Mouse (Mus musculus) MEL (cell line): ENCODE data around the gene Fktn. TPM values are rescaled to one million over a fixed set of nuclear protein-coding genes. Genes with fewer than 3 reads are reported as not detected.

ENCODE experiments used
- DNase-seq: peaks from one replicate; pipeline ENCODE4 v3.0.0; 2011; ENCODE audit warnings: low read depth, low spot score
- H3K27ac ChIP-seq: 2 replicates; pipeline ENCODE4 v1.5.1; 2012; ENCODE audit warnings: low read depth, mild to moderate bottlenecking, control low read depth, low read length, moderate library complexity; ENCODE audit not compliant: control insufficient read depth
- H3K27me3 ChIP-seq, 2 experiments: fragments of 150-350 bp in 1 of 2; sonication (generic) in 1 of 2; 2 replicates each; pipeline ENCODE4 v1.6.1; 2012; ENCODE audit warnings: low read length in 2 of 2, mild to moderate bottlenecking in 2 of 2, improper control_type of control experiment in 1 of 2, moderate library complexity in 1 of 2; ENCODE audit not compliant: insufficient read depth in 2 of 2, control insufficient read depth in 1 of 2
- H3K36me3 ChIP-seq, 2 experiments: 2 replicates each; pipeline ENCODE4 v1.6.1; 2012 to 2014; ENCODE audit warnings: low read length in 2 of 2, improper control_type of control experiment in 1 of 2, inconsistent platforms in 1 of 2, mild to moderate bottlenecking in 1 of 2; ENCODE audit not compliant: insufficient read depth in 2 of 2, control insufficient read depth in 1 of 2
- H3K4me1 ChIP-seq, 2 experiments: fragments of 150-350 bp in 1 of 2; sonication (generic) in 1 of 2; 2 replicates each; pipeline ENCODE4 v1.6.1; 2012; ENCODE audit warnings: low read length in 2 of 2, improper control_type of control experiment in 1 of 2, mild to moderate bottlenecking in 1 of 2; ENCODE audit not compliant: insufficient read depth in 2 of 2, control insufficient read depth in 1 of 2
- H3K4me3 ChIP-seq, 2 experiments: fragments of 150-350 bp in 1 of 2; sonication (generic) in 1 of 2; 2 replicates each; pipeline ENCODE4 v1.5.1; 2012; ENCODE audit warnings: low read depth in 2 of 2, low read length in 2 of 2, mild to moderate bottlenecking in 2 of 2, moderate library complexity in 2 of 2, control low read depth in 1 of 2, improper control_type of control experiment in 1 of 2; ENCODE audit not compliant: control insufficient read depth in 1 of 2, insufficient read depth in 1 of 2
- H3K79me2 ChIP-seq: 2 replicates; pipeline ENCODE4 v1.6.1; 2012; ENCODE audit warnings: mild to moderate bottlenecking, low read length, moderate library complexity; ENCODE audit not compliant: control insufficient read depth, poor library complexity, insufficient read depth
- H3K9ac ChIP-seq: 2 replicates; pipeline ENCODE4 v1.6.1; 2012; ENCODE audit warnings: low read depth, mild to moderate bottlenecking, control low read depth, low read length, moderate library complexity; ENCODE audit not compliant: control insufficient read depth, poor library complexity, severe bottlenecking
- H3K9me3 ChIP-seq: fragments of 150-350 bp; sonication (generic); replicated peaks from 2 replicates; pipeline ENCODE4 v1.6.1; 2012; ENCODE audit warnings: mild to moderate bottlenecking, low read length, improper control_type of control experiment, moderate library complexity; ENCODE audit not compliant: insufficient read depth
- BHLHE40 ChIP-seq: IDR thresholded peaks from 2 replicates; pipeline ENCODE4 v1.6.1; 2012; ENCODE audit warnings: low read depth, mild to moderate bottlenecking, inconsistent platforms, low read length, improper control_type of control experiment, borderline replicate concordance
- ELF1 ChIP-seq: IDR thresholded peaks from 2 replicates; pipeline ENCODE4 v1.6.1; 2014; ENCODE audit warnings: low read depth, mild to moderate bottlenecking, inconsistent platforms, low read length, improper control_type of control experiment, moderate library complexity
- EP300 ChIP-seq, 2 experiments: IDR thresholded peaks; 2 replicates each; pipeline ENCODE4 v1.6.1; 2011; ENCODE audit warnings: improper control_type of control experiment in 2 of 2, low read length in 2 of 2, low read depth in 1 of 2, mild to moderate bottlenecking in 1 of 2
- ETS1 ChIP-seq: IDR thresholded peaks from 2 replicates; pipeline ENCODE4 v1.6.1; 2012; ENCODE audit warnings: low read depth, mild to moderate bottlenecking, inconsistent platforms, low read length, improper control_type of control experiment, moderate library complexity
- GATA1 ChIP-seq: IDR thresholded peaks from 2 replicates; pipeline ENCODE4 v1.6.1; 2011; ENCODE audit warnings: low read depth, low read length, improper control_type of control experiment
- KAT2A ChIP-seq: conservative IDR thresholded peaks from 2 replicates; pipeline ENCODE4 v1.6.1; 2012; ENCODE audit warnings: low read depth, low read length, improper control_type of control experiment, inconsistent platforms
- MAFK ChIP-seq: IDR thresholded peaks from 2 replicates; pipeline ENCODE4 v1.6.1; 2011; ENCODE audit warnings: low read depth, mild to moderate bottlenecking, low read length, improper control_type of control experiment, borderline replicate concordance
- MAZ ChIP-seq: IDR thresholded peaks from 2 replicates; pipeline ENCODE4 v1.6.1; 2012; ENCODE audit warnings: low read depth, mild to moderate bottlenecking, inconsistent platforms, low read length, improper control_type of control experiment
- MYB ChIP-seq: IDR thresholded peaks from 2 replicates; pipeline ENCODE4 v1.6.1; 2011; ENCODE audit warnings: mild to moderate bottlenecking, low read depth, low read length, improper control_type of control experiment
- RCOR1 ChIP-seq: IDR thresholded peaks from 2 replicates; pipeline ENCODE4 v1.6.1; 2012; ENCODE audit warnings: low read depth, mild to moderate bottlenecking, inconsistent platforms, low read length, improper control_type of control experiment
- SIN3A ChIP-seq: IDR thresholded peaks from 2 replicates; pipeline ENCODE4 v1.6.1; 2012; ENCODE audit warnings: low read length, improper control_type of control experiment, inconsistent platforms
- TBP ChIP-seq: IDR thresholded peaks from 2 replicates; pipeline ENCODE4 v1.8.0; 2011; ENCODE audit warnings: low read depth, low read length, improper control_type of control experiment
- UBTF ChIP-seq: IDR thresholded peaks from 2 replicates; pipeline ENCODE4 v1.6.1; 2012; ENCODE audit warnings: low read depth, mild to moderate bottlenecking, inconsistent platforms, low read length, improper control_type of control experiment, moderate library complexity, borderline replicate concordance; ENCODE audit not compliant: insufficient read depth
- ZC3H11A ChIP-seq: IDR thresholded peaks from 2 replicates; pipeline ENCODE4 v1.6.1; 2012; ENCODE audit warnings: low read depth, mild to moderate bottlenecking, inconsistent platforms, low read length, improper control_type of control experiment
- polyA plus RNA-seq, 2 experiments: library from polyadenylated mRNA; stranded (reverse) in 1 of 2; unstranded in 1 of 2; fragments of >175 nt in 1 of 2; fragments of >200 nt in 1 of 2; gene quantifications; 2 replicates each; pipeline versions ENCODE4 v1.2.1 to v1.2.4; 2012; ENCODE audit warnings: low replicate concordance in 2 of 2, low read depth in 1 of 2; ENCODE audit not compliant: insufficient read length in 2 of 2, insufficient read depth in 1 of 2, missing spikeins in 1 of 2
- total RNA-seq: library from RNA; depleted of rRNA; stranded (reverse); fragments of 300-350 nt; gene quantifications from 2 replicates; pipeline ENCODE4 v1.2.3, GENCODE M21; 2012; rRNA removed

Gene Fktn
- total and polyA plus RNA-seq, 3 experiments = 5.5 to 7.0 TPM; not detected in 1

GRCm38 (mm10) chr4:53826641-53827248 is 112.9 kb downstream of the Fktn start:
- Histone ChIP-seq H3K36me3 (peaks cover 0 to 6% of the 10 kb centered on the region in 2 experiments; a peak in 2 of 4 replicates), H3K4me1 (peaks cover 5 to 6% of the 10 kb centered on the region in 2 experiments; a peak in 3 of 4 replicates), H3K27ac (peak overlapping the region; percentile 49), H3K9me3 (no peaks in the 10 kb centered on the region), H3K9ac (peak overlapping the region; percentile 74), H3K79me2 (peaks cover 4% of the 10 kb centered on the region), H3K27me3 (no peaks in the 10 kb centered on the region; a peak in 1 of 4 replicates), H3K4me3 (peak overlapping the region; percentile 97 to 100)
- TF ChIP-seq UBTF (no peak), GATA1 (peak; percentile 73), ELF1 (no peak), EP300 (IDR thresholded peaks at IDR 0.05; ENCODE audit: low read depth in 1 of 2, low read length in 2 of 2) (peak; percentile 31 to 63; a peak in 3 of 4 replicates), RCOR1 (0 out of 2 replicates have a peak, but pooled peaks have one; percentile 60), SIN3A (peak; percentile 62), MAFK (no peak), MYB (0 out of 2 replicates have a peak, but pooled peaks have one; percentile 13), MAZ (no peak), TBP (no peak), KAT2A (no peak), ZC3H11A (no peak), BHLHE40 (peak; percentile 25; the same call in 1 of the 2 replicates), ETS1 (peak; percentile 93)
- peak; percentile 70 for DNase-seq

Other genes starting within 250 kb of the Fktn start
- gene Fsd1l, start 82.5 kb upstream of the Fktn start, total RNA-seq = not detected in 2 replicates
- not detected for gene Fsd1l, start 82.5 kb upstream of the Fktn start, polyA plus RNA-seq
- gene Tal2, start 65.7 kb downstream of the Fktn start, total RNA-seq = not detected in 2 replicates
- gene Tal2, start 65.7 kb downstream of the Fktn start, polyA plus RNA-seq = under 1 TPM in 1 of 2 experiments, not detected in 1; 0.03 TPM
- gene Tmem38b, start 112.0 kb downstream of the Fktn start, total RNA-seq = 3.1 and 3.9 TPM in 2 replicates
- gene Tmem38b, start 112.0 kb downstream of the Fktn start, polyA plus RNA-seq = 1 to 10 TPM in 1 of 2 experiments, not detected in 1; 5.9 TPM